Mouse (Mus musculus) skeletal muscle tissue, adult 2 months (tissue): Measurements from ENCODE around the gene Zfp53.
A peak's percentile ranks its signal among the peaks of the same experiment; 100 is the strongest.
"Not testable (repeated sequence)": the region's sequence is repeated elsewhere in the genome, so short reads cannot be mapped to it uniquely, and the experiment has no call there.

Experiments used
- DNase-seq: peaks from one replicate; pipeline ENCODE4 v3.0.0-alpha.2; 2012; ENCODE audit warnings: low read depth, low spot score

Zfp53 gene

DNA sequence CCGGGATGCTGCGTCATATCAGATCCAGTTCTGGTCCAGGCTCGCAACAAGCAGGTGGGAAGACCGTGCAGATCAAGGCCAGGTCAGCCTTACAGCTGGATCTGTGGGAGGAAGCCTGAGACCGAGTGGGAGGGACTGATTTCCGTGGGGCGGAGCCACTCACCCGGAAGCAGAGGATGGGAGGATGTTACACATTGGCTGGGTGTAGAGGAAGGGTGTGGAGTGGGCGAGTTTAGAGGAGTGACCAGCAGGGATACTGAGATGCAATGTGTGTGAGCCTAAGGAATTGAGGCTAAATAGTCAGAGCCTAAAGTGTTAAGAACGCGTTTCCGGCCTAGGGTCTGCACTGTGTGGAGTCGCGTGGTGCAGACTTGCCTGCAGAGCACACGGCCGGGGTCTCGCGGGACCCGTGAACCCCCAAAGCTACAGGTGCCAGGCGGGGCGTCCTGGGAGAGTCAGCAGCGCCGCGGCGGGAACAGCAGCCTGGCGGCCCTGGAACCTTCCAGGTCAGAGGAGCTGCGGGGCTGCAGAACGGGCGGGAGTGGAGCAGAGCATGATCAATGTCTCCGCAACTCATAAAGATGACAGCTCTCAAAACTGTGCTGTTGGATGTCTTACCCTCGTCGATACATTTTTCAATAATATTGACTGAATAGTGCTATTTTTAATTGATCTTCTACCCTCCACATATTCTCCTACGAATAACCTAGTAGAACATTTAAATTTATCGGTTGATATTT, at the start of gene Zfp53:
TSS of gene Zfp53 (plus strand) at position 239 of the 740 bp plus-strand sequence.
- peak; percentile 80 for DNase-seq

- peak; percentile 66 for DNase-seq
Observed at GRCm38 (mm10) chr17:21449669-21450068, 39.1 kb upstream of the Zfp53 start.

DNA sequence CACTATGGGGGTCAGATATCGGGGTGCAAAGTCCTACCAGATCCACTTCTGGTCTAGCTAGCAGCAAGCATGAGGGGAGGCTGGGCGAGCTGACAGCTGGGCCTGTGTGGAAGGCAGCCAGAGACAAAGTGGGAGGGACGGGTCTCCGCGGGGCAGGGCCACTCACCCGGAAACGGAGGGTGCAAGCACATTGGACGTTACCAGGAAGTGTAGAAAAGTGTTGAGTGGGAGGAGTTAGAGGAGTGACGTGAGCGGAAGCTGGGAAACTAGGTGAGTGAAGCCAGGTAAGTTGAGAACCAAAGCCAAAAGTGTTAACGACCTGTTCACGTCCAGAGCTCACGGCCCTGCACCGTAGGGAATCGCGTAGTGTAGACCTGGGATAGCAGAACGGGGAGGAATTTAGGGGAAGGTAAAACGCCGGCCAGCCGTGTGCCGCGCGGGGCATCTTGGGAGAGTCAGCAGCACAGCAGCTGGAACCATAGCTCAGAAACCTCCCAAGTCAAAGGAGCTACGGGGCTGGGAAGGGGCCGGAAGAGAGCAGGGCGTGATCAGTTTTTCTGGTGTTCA, 38.6 kb upstream of the Zfp53 start, which contains the start of gene Zfp51:
TSS of gene Zfp51 (plus strand) at position 237 of the 567 bp plus-strand sequence.
- DNase-seq, result peak; percentile 91

- DNase-seq, result no peak
Observed at GRCm38 (mm10) chr17:21463550-21463949, 25.2 kb upstream of the Zfp53 start.

DNA sequence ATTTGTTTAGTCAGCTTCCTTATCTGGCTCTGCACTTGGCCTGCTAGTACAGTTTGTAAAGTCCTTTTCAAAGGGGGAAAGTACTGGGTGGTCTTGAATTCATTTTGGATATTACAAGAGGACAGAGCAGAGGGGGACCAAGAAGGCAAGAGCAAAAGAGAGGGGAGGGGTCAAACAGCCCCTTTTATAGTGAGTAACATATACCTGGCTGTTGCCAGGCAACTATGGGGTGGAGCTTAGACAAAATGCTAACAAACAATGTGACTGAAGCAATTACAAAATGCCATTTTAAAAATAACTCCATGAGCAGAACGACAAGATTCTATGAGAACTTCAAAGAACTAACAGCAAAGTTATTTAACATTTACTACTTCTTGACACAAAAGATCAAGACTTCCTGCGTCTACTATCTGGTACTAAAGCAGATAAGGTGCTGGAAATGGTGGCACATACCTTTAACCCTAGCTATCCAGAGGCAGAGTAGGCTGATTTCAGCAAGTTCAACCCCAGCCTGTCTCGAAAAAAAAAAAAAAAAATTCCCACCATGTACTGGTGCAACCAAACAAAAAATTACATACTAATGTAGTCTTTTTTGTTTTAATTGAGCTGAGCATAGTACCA, 16.7 kb upstream of the Zfp53 start:
- DNase-seq, result no peak

DNA sequence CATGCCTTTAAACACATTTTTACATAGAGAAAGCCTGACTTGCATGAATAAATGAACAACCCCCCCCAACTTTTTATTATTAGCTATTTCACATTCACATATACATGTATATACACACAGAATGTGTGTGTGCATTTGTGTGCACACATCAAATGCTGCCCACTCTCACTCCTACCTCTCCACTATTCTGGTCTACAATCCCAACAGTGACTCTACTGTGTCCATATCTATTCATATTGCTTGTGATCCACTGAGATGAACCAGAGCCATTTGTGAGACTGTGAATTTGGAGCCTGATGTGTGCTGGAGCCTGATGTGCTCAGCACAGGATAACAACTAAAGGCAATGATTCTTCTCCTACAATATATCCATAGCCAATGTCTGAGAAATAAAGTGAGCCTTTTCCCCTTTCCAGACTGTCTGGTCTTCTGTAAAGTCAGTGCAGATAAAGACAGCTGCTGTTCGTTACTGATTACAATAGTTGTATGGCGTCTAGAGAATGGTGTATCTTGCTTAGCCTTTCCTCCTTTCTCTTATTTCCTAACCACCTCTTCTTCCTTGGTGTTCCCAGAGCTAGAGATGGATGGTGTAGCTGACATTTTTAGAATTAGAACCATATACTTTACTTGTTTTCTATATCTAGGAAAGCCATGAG, 16.0 kb upstream of the Zfp53 start:
- DNase-seq, result no peak

DNA sequence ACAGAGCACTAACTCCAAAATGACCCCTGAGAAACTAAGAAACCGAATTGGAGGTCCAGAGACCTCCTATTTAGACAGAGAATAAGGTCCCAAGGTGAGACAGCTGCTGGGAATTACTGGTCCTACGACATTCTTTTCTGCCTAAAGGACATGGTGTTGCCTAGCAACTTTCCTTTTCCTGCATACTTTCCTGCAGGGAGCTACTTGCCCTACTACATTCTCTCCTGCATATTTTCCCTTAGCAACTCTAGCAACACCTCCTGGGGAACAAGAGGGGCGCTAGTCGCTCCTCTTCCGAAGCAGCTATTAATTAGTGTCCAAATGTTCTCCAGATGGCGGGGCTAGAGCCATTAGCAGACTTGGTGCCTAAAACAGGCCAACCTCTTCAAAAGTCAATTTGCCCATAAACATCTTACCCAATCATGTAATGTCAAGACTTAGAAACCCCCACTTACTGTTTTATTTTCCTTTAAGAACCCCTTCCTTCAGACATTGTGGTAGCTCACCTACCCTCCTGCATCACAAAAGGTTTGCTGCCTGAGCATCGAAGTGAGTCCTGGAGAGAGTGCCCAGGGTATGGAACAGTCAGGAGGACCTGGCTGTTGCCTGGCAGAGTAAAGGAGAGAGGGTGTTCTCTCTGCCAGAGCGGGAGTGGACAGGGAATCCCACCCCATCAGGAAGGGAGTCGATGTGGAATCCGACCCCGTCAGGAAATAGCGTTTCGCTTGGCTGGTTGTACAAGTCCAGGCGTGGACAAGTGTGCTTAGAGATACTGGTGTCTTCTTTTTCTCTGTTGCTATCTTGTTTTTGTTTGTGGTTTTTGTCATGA, 15.2 kb upstream of the Zfp53 start:
- peak; percentile 11 for DNase-seq

- DNase-seq, result not testable (repeated sequence)
Observed at GRCm38 (mm10) chr17:21474729-21475128, 14.1 kb upstream of the Zfp53 start.

- not testable (repeated sequence) for DNase-seq
Observed at GRCm38 (mm10) chr17:21475290-21475689, 13.5 kb upstream of the Zfp53 start.

GRCm38 (mm10) chr17:21476351-21476750, 12.4 kb upstream of the Zfp53 start:
- not testable (repeated sequence) for DNase-seq

GRCm38 (mm10) chr17:21478103-21478777, 10.6 kb upstream of the Zfp53 start:
- DNase-seq, result not testable (repeated sequence)

DNA sequence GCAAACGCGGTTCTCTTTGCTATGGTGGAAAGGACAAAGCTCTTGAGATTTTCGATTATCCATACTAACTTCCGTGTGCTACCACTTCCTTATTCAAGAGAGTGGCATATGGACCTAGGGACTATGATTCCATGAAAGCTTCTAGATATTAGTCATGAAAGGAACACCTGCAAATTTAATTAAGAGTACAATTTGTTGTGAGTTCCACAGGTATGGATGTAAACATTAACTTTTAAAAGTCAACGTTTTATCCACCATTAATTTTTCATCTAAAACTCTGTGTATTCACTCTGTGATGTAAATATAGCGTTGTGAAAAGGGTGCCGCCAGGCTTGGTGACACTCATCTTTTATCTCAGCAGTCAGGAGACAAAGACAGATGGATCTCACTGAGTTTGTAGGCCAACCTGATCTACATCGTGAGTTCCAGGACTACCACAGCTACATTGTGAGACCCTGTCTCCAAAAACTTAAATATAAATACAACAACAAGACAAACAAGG, 753 bp downstream of the Zfp53 start:
- DNase-seq, result no peak

GRCm38 (mm10) chr17:21501365-21501764, 12.6 kb downstream of the Zfp53 start:
- no peak for DNase-seq

DNA sequence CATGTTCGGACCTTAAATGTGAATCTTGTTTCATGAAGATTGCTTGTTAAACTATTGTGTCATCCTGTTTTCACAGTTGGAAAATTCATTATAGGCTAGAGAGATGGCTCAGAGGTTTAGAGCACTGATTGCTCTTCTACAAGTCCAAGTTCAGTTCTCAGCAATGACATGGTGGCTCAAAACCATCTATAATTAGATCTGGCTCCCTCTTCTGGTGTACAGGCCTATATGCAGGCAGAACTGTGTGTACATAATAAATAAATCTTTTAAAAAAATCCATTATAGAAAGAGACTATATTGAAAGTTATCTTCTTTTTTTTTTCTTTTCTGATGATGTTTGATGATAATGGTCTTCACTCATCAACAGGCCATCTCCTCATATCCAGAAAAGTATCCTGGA, 15.7 kb downstream of the Zfp53 start:
- DNase-seq, result no peak

- no peak for DNase-seq
Observed at GRCm38 (mm10) chr17:21506258-21506657, 17.5 kb downstream of the Zfp53 start.

DNA sequence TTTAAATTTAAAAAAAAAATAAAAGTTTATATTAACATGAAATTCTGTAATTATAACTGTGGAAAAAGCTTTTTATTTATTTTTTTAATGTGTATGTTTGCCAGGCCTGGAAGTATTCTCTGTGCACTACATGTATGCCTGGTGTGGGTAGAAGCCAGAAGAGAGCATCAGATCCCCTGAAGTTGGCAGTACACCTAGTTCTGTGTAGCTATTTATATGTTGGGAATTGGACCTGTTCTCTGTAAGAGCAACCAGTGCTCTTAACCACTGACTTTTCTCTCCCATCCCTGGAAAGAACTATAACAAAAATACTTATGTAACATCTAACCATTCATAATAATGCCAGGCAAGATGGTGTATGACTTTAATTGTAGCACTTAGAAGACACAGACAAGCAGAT, 21.0 kb downstream of the Zfp53 start:
- DNase-seq, result peak; percentile 68

- DNase-seq, result peak; percentile 71
Observed at GRCm38 (mm10) chr17:21515403-21516105, 26.8 kb downstream of the Zfp53 start.

- DNase-seq, result peak; percentile 70
Observed at GRCm38 (mm10) chr17:21516201-21517129, 27.7 kb downstream of the Zfp53 start.
